Mouse (Mus musculus) cerebellum, postnatal 14 days (tissue): ENCODE results near the gene Rassf6.

Experiments used
- DNase-seq, 2 experiments: peaks; one replicate each; pipeline ENCODE4 v3.0.0; 2021; ENCODE audit warnings: mixed read lengths in 2 of 2

Gene Rassf6

DNA sequence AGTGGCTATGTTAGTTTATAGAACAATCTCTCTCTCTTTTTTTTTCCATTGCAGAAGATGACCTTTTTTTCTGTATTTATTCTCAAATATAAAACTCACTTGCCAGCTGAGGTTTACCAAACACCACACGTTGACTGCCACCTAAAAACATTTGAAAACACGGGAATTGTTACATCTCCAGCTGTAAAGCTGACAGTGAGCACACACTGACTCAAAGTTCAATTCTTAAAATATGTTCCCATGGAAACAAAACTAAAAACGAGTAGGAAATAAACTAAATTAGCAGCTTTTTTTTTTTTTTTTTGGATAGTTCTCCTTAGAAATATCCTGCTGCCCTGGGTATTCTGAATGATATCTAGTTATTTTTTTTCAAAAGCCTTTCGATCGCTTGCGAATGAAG is 75.3 kb downstream of the Rassf6 start:
- DNase-seq = no peak

- DNase-seq = no peak
These were observed 76.3 kb downstream of the Rassf6 start for GRCm38 (mm10) chr5:90564161-90564560.

DNA sequence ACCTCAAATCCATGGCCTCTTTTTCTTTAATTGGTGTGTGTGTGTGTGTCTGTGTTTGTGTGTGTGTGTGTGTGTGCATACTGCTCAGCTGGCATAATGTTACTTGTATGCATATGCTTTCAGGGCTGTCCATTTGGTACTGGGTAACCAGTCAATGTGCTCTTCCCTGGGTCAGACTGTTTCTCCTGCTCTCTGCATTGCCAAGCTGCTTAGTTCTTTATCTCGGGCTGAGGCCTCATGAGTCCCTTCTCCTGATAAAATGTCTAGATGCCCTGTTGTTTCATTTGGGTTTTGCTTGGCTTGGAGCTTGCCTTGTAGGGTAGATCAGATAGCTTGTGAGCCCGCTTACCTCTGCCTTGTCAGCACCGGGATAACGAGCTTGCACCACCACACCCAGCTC is 77.6 kb downstream of the Rassf6 start:
- no peak for DNase-seq

- DNase-seq = no peak
These were observed 78.7 kb downstream of the Rassf6 start for GRCm38 (mm10) chr5:90561721-90562275.

GRCm38 (mm10) chr5:90560743-90561142 is 79.7 kb downstream of the Rassf6 start, which contains the start of gene 5830473C10Rik:
Gene 5830473C10Rik (plus strand): TSS chr5:90561107.
- DNase-seq = no peak

GRCm38 (mm10) chr5:90556052-90556451 is 84.4 kb downstream of the Rassf6 start:
- no peak for DNase-seq
